Mouse (Mus musculus) midbrain, embryonic 15.5 days (tissue): ENCODE measurements around the gene Vmn2r69. TPM values are rescaled to one million over a fixed set of nuclear protein-coding genes. Genes with fewer than 3 reads are reported as not detected.

Experiments
- ATAC-seq: fragments of 200-750 bp; cut with Nextera tagmentation; replicated peaks from 2 replicates; pipeline ENCODE4 v1.8.0; 2017; ENCODE audit warnings: moderate TSS enrichment
- H3K27ac ChIP-seq: fragments of 300-500 bp; sonication (generic); 2 replicates; pipeline ENCODE4 v1.5.1; 2015; ENCODE audit warnings: mild to moderate bottlenecking, inconsistent platforms
- H3K27me3 ChIP-seq: fragments of 300-500 bp; sonication (generic); replicated peaks from 2 replicates; pipeline ENCODE4 v1.6.1; 2015; ENCODE audit warnings: inconsistent platforms
- H3K36me3 ChIP-seq: fragments of 300-500 bp; sonication (generic); replicated peaks from 2 replicates; pipeline ENCODE4 v1.6.1; 2015; ENCODE audit warnings: inconsistent platforms
- H3K4me1 ChIP-seq: fragments of 300-500 bp; sonication (generic); 2 replicates; pipeline ENCODE4 v1.6.1; 2015; ENCODE audit warnings: inconsistent platforms
- H3K4me2 ChIP-seq: fragments of 300-500 bp; sonication (generic); 2 replicates; pipeline ENCODE4 v1.6.1; 2015; ENCODE audit warnings: inconsistent platforms, mild to moderate bottlenecking, moderate library complexity
- H3K4me3 ChIP-seq: fragments of 300-500 bp; sonication (generic); 2 replicates; pipeline ENCODE4 v1.5.1; 2015; ENCODE audit warnings: mild to moderate bottlenecking, inconsistent platforms
- H3K9ac ChIP-seq: fragments of 300-500 bp; sonication (generic); 2 replicates; pipeline ENCODE4 v1.6.1; 2015; ENCODE audit warnings: mild to moderate bottlenecking, inconsistent platforms
- H3K9me3 ChIP-seq: fragments of 300-500 bp; sonication (generic); 2 replicates; pipeline ENCODE4 v1.6.1; 2016; ENCODE audit warnings: inconsistent platforms
- WGBS: fragments of 180-500 bp; shearing (Covaris S2); methylation state at CpG from one replicate; pipeline ENCODE4 v1.1.7; 2015; ENCODE audit warnings: mixed read lengths; 5-methylcytosine and 5-hydroxymethylcytosine counted together
- polyA plus RNA-seq: library from polyadenylated mRNA; unstranded; fragments of >200 nt; fragmentation: Nextera tagmentation; extraction: Ambion mirVana; gene quantifications from 2 replicates; pipeline ENCODE4 v1.2.1, GENCODE M21; 2015

Vmn2r69 gene
- not detected in 2 replicates for polyA plus RNA-seq

DNA sequence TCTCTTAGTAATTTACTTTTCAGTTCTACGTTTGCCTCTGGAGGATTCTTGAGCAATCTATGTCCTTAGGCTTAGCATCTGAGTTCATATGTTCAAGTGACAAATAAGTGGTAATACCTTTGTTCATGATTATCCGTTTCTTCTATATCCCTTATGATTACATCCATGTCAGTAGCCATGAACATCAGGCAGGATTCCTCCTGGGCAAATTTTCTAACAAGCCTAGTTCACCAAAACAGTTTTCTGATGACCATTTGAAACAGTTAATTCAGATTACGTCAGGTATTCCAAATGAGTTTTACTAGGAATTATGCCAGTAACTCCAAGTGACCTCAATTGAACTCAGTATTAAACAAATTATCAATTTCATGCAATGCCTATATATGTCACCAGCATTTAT lies at the start of gene Vmn2r69:
Gene Vmn2r69, minus strand, starts transcription at position 101 of the 400 bp plus-strand sequence.
- Histone ChIP-seq H3K36me3 (no peaks in the 10 kb centered on the region), H3K27ac (no peak within 1 kb of the TSS), H3K4me3 (no peak within 1 kb of the TSS), H3K4me2 (no peak within 1 kb of the TSS), H3K9me3 (no peaks in the 10 kb centered on the region), H3K27me3 (no peaks in the 10 kb centered on the region), H3K4me1 (no peaks in the 10 kb centered on the region), H3K9ac (no peak within 1 kb of the TSS)
- no peak for ATAC-seq
- WGBS = 70% methylated on average over 3 of the region's 3 CpGs

Other genes starting within 250 kb of the Vmn2r69 start
- not detected in 2 replicates for gene Vmn2r68, start 178.1 kb downstream of the Vmn2r69 start, polyA plus RNA-seq
- not detected in 2 replicates for gene Vmn2r71, start 147.2 kb upstream of the Vmn2r69 start, polyA plus RNA-seq
- not detected in 2 replicates for gene Vmn2r70, start 153.3 kb upstream of the Vmn2r69 start, polyA plus RNA-seq